Mouse (Mus musculus) thymus, adult 2 months (tissue): ENCODE data around the gene E130114P18Rik.

Source experiments
- CTCF ChIP-seq: fragments of 200-500 bp; IDR thresholded peaks from 2 replicates; pipeline ENCODE4 v1.5.1; 2012; ENCODE audit warnings: mild to moderate bottlenecking, control low read depth, low read length, moderate library complexity, borderline replicate concordance; ENCODE audit not compliant: control insufficient read depth, poor library complexity, insufficient read depth; ENCODE audit errors: extremely low read depth
- POLR2A ChIP-seq: fragments of 200-500 bp; IDR thresholded peaks from 2 replicates; pipeline ENCODE4 v1.6.1; 2012; ENCODE audit warnings: mild to moderate bottlenecking, low read length, control low read depth, moderate library complexity; ENCODE audit not compliant: control insufficient read depth, poor library complexity, insufficient read depth; ENCODE audit errors: extremely low read depth

DNA sequence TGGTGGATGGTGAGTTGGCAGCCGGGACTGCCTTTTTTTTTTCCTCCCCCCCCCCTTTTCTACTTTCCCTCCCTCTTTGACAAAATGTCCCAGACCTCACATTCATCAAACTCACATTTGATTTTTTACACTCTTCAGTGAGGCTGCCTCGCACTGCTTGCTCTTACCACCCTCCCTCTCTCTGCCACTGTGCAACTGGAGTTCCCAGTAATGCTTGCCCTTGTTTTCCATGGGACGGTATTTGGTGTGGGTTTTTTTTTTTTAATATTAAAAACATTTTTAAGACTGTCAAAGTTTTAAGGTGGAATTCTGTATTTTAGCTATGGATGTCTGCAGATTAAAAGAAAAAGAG is 195.8 kb downstream of the E130114P18Rik start:
- no peak for TF ChIP-seq CTCF
- no peak for TF ChIP-seq POLR2A
